Mouse (Mus musculus) stomach, embryonic 16.5 days (tissue): Measurements from ENCODE around the gene Lrba. TPM values are rescaled to one million over a fixed set of nuclear protein-coding genes. Genes with fewer than 3 reads are reported as not detected.

Experiments
- ATAC-seq: fragments of 200-750 bp; cut with Nextera tagmentation; 2 replicates; pipeline ENCODE4 v1.8.0; 2017; ENCODE audit warnings: moderate number of reproducible peaks, moderate TSS enrichment; ENCODE audit not compliant: insufficient read depth, low FRiP score
- H3K27ac ChIP-seq: fragments of 300-500 bp; sonication (generic); 2 replicates; pipeline ENCODE4 v1.5.1; 2014; ENCODE audit warnings: low read length
- H3K27me3 ChIP-seq: fragments of 300-500 bp; sonication (generic); 2 replicates; pipeline ENCODE4 v1.6.1; 2014; ENCODE audit warnings: low read length, control low read depth, mixed read lengths; ENCODE audit not compliant: control insufficient read depth, insufficient read depth
- H3K36me3 ChIP-seq: fragments of 300-500 bp; sonication (generic); 2 replicates; pipeline ENCODE4 v1.6.1; 2014; ENCODE audit warnings: low read length; ENCODE audit not compliant: control insufficient read depth, insufficient read depth
- H3K4me1 ChIP-seq: fragments of 300-500 bp; sonication (generic); 2 replicates; pipeline ENCODE4 v1.6.1; 2014; ENCODE audit warnings: low read length, control low read depth, mixed read lengths; ENCODE audit not compliant: control insufficient read depth, insufficient read depth
- H3K4me2 ChIP-seq: fragments of 300-500 bp; sonication (generic); 2 replicates; pipeline ENCODE4 v1.6.1; 2014; ENCODE audit warnings: low read depth, low read length, mixed read lengths
- H3K4me3 ChIP-seq: fragments of 300-500 bp; sonication (generic); replicated peaks from 2 replicates; pipeline ENCODE4 v1.5.1; 2014; ENCODE audit warnings: mild to moderate bottlenecking, low read length
- H3K9ac ChIP-seq: fragments of 300-500 bp; sonication (generic); 2 replicates; pipeline ENCODE4 v1.6.1; 2014; ENCODE audit warnings: low read length
- H3K9me3 ChIP-seq: fragments of 300-500 bp; sonication (generic); replicated peaks from 2 replicates; pipeline ENCODE4 v1.6.1; 2016; ENCODE audit warnings: low read length, control low read depth; ENCODE audit not compliant: control insufficient read depth
- WGBS: fragments of 180-500 bp; shearing (Covaris S2); extraction: QIAGEN DNeasy Blood & Tissue Kit; methylation state at CpG from one replicate; pipeline ENCODE4 v1.1.7; 2014; 5-methylcytosine and 5-hydroxymethylcytosine counted together
- polyA plus RNA-seq: library from polyadenylated mRNA; unstranded; fragments of >200 nt; fragmentation: Nextera tagmentation; extraction: Ambion mirVana; gene quantifications from 2 replicates; pipeline ENCODE4 v1.2.1, GENCODE M21; 2015

Lrba gene
- polyA plus RNA-seq, 1 experiment from 2014 or later: 3.5 TPM

GRCm38 (mm10) chr3:86759383-86759782, 534.9 kb downstream of the Lrba start:
- no peak for ATAC-seq
- Histone ChIP-seq H3K9me3 (no peaks in the 10 kb centered on the region), H3K36me3 (no peaks in the 10 kb centered on the region), H3K4me3 (no peak overlapping the region), H3K27me3 (no peaks in the 10 kb centered on the region), H3K9ac (no peak overlapping the region), H3K4me2 (no peak overlapping the region), H3K4me1 (no peaks in the 10 kb centered on the region), H3K27ac (no peak overlapping the region)
- 72% methylated on average over 1 of the region's 1 CpGs for whole genome bisulfite sequencing

GRCm38 (mm10) chr3:86759834-86760233, 535.4 kb downstream of the Lrba start:
- Histone ChIP-seq H3K9ac (no peak overlapping the region), H3K4me2 (no peak overlapping the region), H3K4me3 (no peak overlapping the region), H3K9me3 (no peaks in the 10 kb centered on the region), H3K36me3 (no peaks in the 10 kb centered on the region), H3K27ac (no peak overlapping the region), H3K27me3 (no peaks in the 10 kb centered on the region), H3K4me1 (no peaks in the 10 kb centered on the region)
- ATAC-seq: no peak
- 75% methylated on average over 8 of the region's 8 CpGs for WGBS

GRCm38 (mm10) chr3:86760474-86760873, 536.0 kb downstream of the Lrba start:
- H3K9ac ChIP-seq: no peak overlapping the region
- H3K9me3 ChIP-seq: no peaks in the 10 kb centered on the region
- H3K36me3 ChIP-seq: no peaks in the 10 kb centered on the region
- no peak overlapping the region for H3K4me2 ChIP-seq
- no peak for ATAC-seq
- 68% methylated on average over 7 of the region's 7 CpGs for WGBS
- H3K27ac ChIP-seq: no peak overlapping the region
- no peaks in the 10 kb centered on the region for H3K4me1 ChIP-seq
- no peaks in the 10 kb centered on the region for H3K27me3 ChIP-seq
- no peak overlapping the region for H3K4me3 ChIP-seq

- no peak overlapping the region for H3K4me2 ChIP-seq
- H3K27me3 ChIP-seq: no peaks in the 10 kb centered on the region
- no peak overlapping the region for H3K4me3 ChIP-seq
- WGBS: 67% methylated on average over 9 of the region's 9 CpGs
- H3K36me3 ChIP-seq: no peaks in the 10 kb centered on the region
- no peak overlapping the region for H3K27ac ChIP-seq
- ATAC-seq: peak; percentile 50; the same call in 1 of the 2 replicates
- H3K9me3 ChIP-seq: no peaks in the 10 kb centered on the region
- no peak overlapping the region for H3K9ac ChIP-seq
- no peaks in the 10 kb centered on the region for H3K4me1 ChIP-seq
Measured at GRCm38 (mm10) chr3:86761095-86762035, 536.9 kb downstream of the Lrba start.

GRCm38 (mm10) chr3:86762036-86762415, 537.5 kb downstream of the Lrba start:
- no peak for ATAC-seq
- no peaks in the 10 kb centered on the region for H3K36me3 ChIP-seq
- H3K27me3 ChIP-seq: no peaks in the 10 kb centered on the region
- 90% methylated on average over 6 of the region's 6 CpGs for WGBS
- no peak overlapping the region for H3K27ac ChIP-seq
- H3K4me1 ChIP-seq: no peaks in the 10 kb centered on the region
- no peak overlapping the region for H3K4me2 ChIP-seq
- no peak overlapping the region for H3K9ac ChIP-seq
- H3K4me3 ChIP-seq: no peak overlapping the region
- no peaks in the 10 kb centered on the region for H3K9me3 ChIP-seq

- Histone ChIP-seq H3K4me2 (no peak overlapping the region), H3K27me3 (no peaks in the 10 kb centered on the region), H3K27ac (no peak overlapping the region), H3K4me1 (no peaks in the 10 kb centered on the region), H3K9me3 (no peaks in the 10 kb centered on the region), H3K9ac (no peak overlapping the region), H3K4me3 (no peak overlapping the region), H3K36me3 (no peaks in the 10 kb centered on the region)
- 82% methylated on average over 4 of the region's 4 CpGs for WGBS
- no peak for ATAC-seq
Measured at GRCm38 (mm10) chr3:86762456-86762855, 538.0 kb downstream of the Lrba start.

GRCm38 (mm10) chr3:86768553-86768952, 544.1 kb downstream of the Lrba start:
- Histone ChIP-seq H3K4me1 (no peaks in the 10 kb centered on the region), H3K4me2 (no peak overlapping the region), H3K9me3 (no peaks in the 10 kb centered on the region), H3K36me3 (no peaks in the 10 kb centered on the region), H3K4me3 (no peak overlapping the region), H3K27me3 (no peaks in the 10 kb centered on the region), H3K27ac (no peak overlapping the region), H3K9ac (no peak overlapping the region)
- WGBS: 34% methylated on average over 8 of the region's 8 CpGs
- ATAC-seq: no peak

- H3K4me1 ChIP-seq: no peaks in the 10 kb centered on the region
- no peaks in the 10 kb centered on the region for H3K36me3 ChIP-seq
- H3K27ac ChIP-seq: no peak overlapping the region
- no peaks in the 10 kb centered on the region for H3K27me3 ChIP-seq
- H3K9me3 ChIP-seq: no peaks in the 10 kb centered on the region
- no peak overlapping the region for H3K4me3 ChIP-seq
- no peak overlapping the region for H3K4me2 ChIP-seq
- WGBS: 64% methylated on average over 6 of the region's 6 CpGs
- no peak overlapping the region for H3K9ac ChIP-seq
- ATAC-seq: no peak
Measured at GRCm38 (mm10) chr3:86768969-86769368, 544.5 kb downstream of the Lrba start.

- H3K4me2 ChIP-seq: no peak overlapping the region
- no peaks in the 10 kb centered on the region for H3K36me3 ChIP-seq
- no peak overlapping the region; the same call in 1 of the 2 replicates for H3K27ac ChIP-seq
- H3K4me3 ChIP-seq: no peak overlapping the region
- H3K9ac ChIP-seq: no peak overlapping the region
- no peaks in the 10 kb centered on the region for H3K27me3 ChIP-seq
- 0 out of 2 replicates have a peak, but pooled peaks cover 6% of the 10 kb centered on the region for H3K4me1 ChIP-seq
- WGBS: 61% methylated on average over 14 of the region's 14 CpGs
- H3K9me3 ChIP-seq: no peaks in the 10 kb centered on the region
- ATAC-seq: no peak
Measured at GRCm38 (mm10) chr3:86774566-86775443, 550.3 kb downstream of the Lrba start.
